Mouse (Mus musculus) embryonic facial prominence, embryonic 15.5 days (tissue): ENCODE results near the gene Sh3bgrl2. TPM values are rescaled to one million over a fixed set of nuclear protein-coding genes. Genes with fewer than 3 reads are reported as not detected.
"Not testable (repeated sequence)": the region's sequence is repeated elsewhere in the genome, so short reads cannot be mapped to it uniquely, and the experiment has no call there.

ENCODE experiments used
- ATAC-seq: fragments of 200-750 bp; cut with Nextera tagmentation; 2 replicates; pipeline ENCODE4 v1.8.0; 2017; ENCODE audit warnings: low read depth, moderate TSS enrichment; ENCODE audit not compliant: insufficient number of reproducible peaks, low FRiP score, low TSS enrichment
- H3K27ac ChIP-seq: fragments of 300-500 bp; sonication (generic); replicated peaks from 2 replicates; pipeline ENCODE4 v1.5.1; 2015; ENCODE audit warnings: mild to moderate bottlenecking, inconsistent platforms
- H3K27me3 ChIP-seq: fragments of 300-500 bp; sonication (generic); 2 replicates; pipeline ENCODE4 v1.6.1; 2015; ENCODE audit warnings: inconsistent platforms
- H3K36me3 ChIP-seq: fragments of 300-500 bp; sonication (generic); 2 replicates; pipeline ENCODE4 v1.6.1; 2015; ENCODE audit warnings: mild to moderate bottlenecking, inconsistent platforms
- H3K4me1 ChIP-seq: fragments of 300-500 bp; sonication (generic); 2 replicates; pipeline ENCODE4 v1.6.1; 2015; ENCODE audit warnings: inconsistent platforms
- H3K4me2 ChIP-seq: fragments of 300-500 bp; sonication (generic); replicated peaks from 2 replicates; pipeline ENCODE4 v1.6.1; 2015; ENCODE audit warnings: mild to moderate bottlenecking, inconsistent platforms
- H3K4me3 ChIP-seq: fragments of 300-500 bp; sonication (generic); replicated peaks from 2 replicates; pipeline ENCODE4 v1.5.1; 2015; ENCODE audit warnings: mild to moderate bottlenecking, inconsistent platforms
- H3K9ac ChIP-seq: fragments of 300-500 bp; sonication (generic); 2 replicates; pipeline ENCODE4 v1.6.1; 2015; ENCODE audit warnings: inconsistent platforms
- H3K9me3 ChIP-seq: fragments of 300-500 bp; sonication (generic); replicated peaks from 2 replicates; pipeline ENCODE4 v1.6.1; 2016; ENCODE audit warnings: inconsistent platforms
- WGBS: fragments of 180-500 bp; shearing (Covaris S2); methylation state at CpG from one replicate; pipeline ENCODE4 v1.1.7; 2015; 5-methylcytosine and 5-hydroxymethylcytosine counted together
- polyA plus RNA-seq: library from polyadenylated mRNA; unstranded; fragments of >200 nt; fragmentation: Nextera tagmentation; extraction: Ambion mirVana; gene quantifications from 2 replicates; pipeline ENCODE4 v1.2.1, GENCODE M21; 2015

The Sh3bgrl2 gene
- 18.4 and 22.8 TPM in 2 replicates for polyA plus RNA-seq

DNA sequence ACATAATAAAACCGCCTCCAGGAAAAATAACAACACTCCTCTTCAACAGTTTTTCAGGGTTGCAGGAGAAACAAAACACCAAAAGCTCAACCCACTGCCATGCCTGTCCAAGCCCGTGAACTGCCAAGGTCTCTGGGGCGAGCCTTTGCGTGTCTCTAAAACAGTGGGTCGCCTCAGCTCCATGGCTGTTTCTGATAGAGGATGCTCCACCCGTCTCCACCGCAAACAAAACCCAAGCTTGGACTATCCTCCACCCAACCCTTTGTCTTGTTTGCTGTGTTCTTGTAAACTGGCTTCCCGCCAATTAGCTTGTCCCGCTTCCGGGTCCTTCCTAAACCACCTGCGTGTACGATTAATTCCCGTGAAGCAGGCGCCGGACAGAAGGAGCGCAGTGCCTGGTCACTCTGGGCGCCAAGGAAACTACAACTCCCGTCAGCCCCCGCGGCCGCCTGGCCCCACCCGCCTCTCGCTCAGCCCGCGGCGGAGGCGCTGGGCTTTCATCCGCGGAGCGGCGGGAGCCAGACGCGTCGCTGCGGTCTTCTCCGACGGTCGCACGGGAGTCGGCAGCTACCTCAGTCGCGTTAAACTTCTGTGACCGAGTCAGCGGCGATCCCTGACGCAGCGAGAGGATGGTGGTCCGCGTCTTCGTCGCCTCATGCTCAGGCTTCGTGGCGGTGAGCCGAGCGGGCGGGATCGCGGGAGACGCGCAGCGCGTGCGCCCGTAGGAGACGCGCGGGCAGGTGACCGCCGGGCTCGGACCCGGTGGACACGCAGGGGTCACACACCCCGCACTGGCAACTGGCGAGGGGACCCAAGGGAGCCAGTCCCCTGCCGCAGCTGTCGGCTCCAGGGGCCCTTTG lies at the start of gene Sh3bgrl2:
TSS of gene Sh3bgrl2 (plus strand) at position 498 of the 860 bp plus-strand sequence.
- Histone ChIP-seq H3K9ac (peak within 1 kb of the TSS; percentile 49), H3K9me3 (no peaks in the 10 kb centered on the region), H3K36me3 (no peaks in the 10 kb centered on the region), H3K4me3 (peak within 1 kb of the TSS; percentile 72), H3K27me3 (no peaks in the 10 kb centered on the region), H3K27ac (no peak within 1 kb of the TSS), H3K4me1 (peaks cover 10% of the 10 kb centered on the region; the same call in 1 of the 2 replicates), H3K4me2 (peak within 1 kb of the TSS; percentile 77)
- WGBS: 2% methylated on average over 76 of the region's 76 CpGs
- peak; percentile 89 for ATAC-seq

GRCm38 (mm10) chr9:83519081-83519480 lies 29.0 kb upstream of the Sh3bgrl2 start:
- not testable (repeated sequence) for H3K4me2 ChIP-seq, H3K27ac ChIP-seq, H3K9ac ChIP-seq, H3K27me3 ChIP-seq, H3K36me3 ChIP-seq, H3K4me3 ChIP-seq, ATAC-seq, H3K4me1 ChIP-seq, H3K9me3 ChIP-seq
- 61% methylated on average over 5 of the region's 5 CpGs for WGBS

DNA sequence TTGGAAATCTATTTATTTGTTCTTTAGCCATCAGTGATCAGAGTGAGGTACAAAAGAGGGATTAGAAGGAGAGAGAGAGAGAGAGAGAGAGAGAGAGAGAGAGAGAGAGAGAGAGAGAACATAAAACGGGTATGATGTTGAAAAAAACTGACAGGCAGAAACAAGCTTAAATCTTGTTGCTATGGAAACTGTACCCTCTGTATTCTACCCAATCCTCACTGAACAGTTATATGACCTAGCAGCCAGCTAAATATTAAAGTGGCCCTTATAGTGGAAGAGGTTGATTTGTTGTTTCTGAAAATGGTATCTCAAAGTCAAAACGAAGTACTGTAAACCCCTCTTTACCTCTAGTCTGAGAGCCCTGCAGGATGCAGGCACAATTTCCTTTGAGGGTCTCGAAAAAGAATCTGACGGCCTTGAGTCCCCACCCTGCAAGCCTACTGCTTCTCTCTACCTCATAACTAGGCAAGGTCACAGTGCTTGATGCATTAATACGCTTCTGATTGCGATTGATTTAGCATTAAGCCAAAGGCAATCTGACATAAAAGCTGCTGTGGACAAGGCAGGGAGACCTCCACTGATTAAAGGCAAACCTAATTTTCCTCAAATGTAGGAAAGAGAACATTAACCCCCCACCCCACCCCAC lies 28.5 kb upstream of the Sh3bgrl2 start:
- Histone ChIP-seq H3K9ac (no peak overlapping the region), H3K4me1 (no peaks in the 10 kb centered on the region), H3K36me3 (no peaks in the 10 kb centered on the region), H3K27ac (no peak overlapping the region), H3K4me3 (no peak overlapping the region), H3K4me2 (no peak overlapping the region), H3K27me3 (no peaks in the 10 kb centered on the region), H3K9me3 (no peaks in the 10 kb centered on the region)
- ATAC-seq: no peak
- WGBS: 47% methylated on average over 6 of the region's 6 CpGs

- H3K4me3 ChIP-seq: no peak overlapping the region
- H3K9me3 ChIP-seq: no peaks in the 10 kb centered on the region
- no peak overlapping the region for H3K9ac ChIP-seq
- ATAC-seq: no peak
- H3K27me3 ChIP-seq: no peaks in the 10 kb centered on the region
- H3K4me2 ChIP-seq: no peak overlapping the region
- 75% methylated on average over 7 of the region's 7 CpGs for WGBS
- no peaks in the 10 kb centered on the region for H3K4me1 ChIP-seq
- H3K36me3 ChIP-seq: no peaks in the 10 kb centered on the region
- no peak overlapping the region for H3K27ac ChIP-seq
Measured at GRCm38 (mm10) chr9:83527341-83528060, 20.6 kb upstream of the Sh3bgrl2 start.

DNA sequence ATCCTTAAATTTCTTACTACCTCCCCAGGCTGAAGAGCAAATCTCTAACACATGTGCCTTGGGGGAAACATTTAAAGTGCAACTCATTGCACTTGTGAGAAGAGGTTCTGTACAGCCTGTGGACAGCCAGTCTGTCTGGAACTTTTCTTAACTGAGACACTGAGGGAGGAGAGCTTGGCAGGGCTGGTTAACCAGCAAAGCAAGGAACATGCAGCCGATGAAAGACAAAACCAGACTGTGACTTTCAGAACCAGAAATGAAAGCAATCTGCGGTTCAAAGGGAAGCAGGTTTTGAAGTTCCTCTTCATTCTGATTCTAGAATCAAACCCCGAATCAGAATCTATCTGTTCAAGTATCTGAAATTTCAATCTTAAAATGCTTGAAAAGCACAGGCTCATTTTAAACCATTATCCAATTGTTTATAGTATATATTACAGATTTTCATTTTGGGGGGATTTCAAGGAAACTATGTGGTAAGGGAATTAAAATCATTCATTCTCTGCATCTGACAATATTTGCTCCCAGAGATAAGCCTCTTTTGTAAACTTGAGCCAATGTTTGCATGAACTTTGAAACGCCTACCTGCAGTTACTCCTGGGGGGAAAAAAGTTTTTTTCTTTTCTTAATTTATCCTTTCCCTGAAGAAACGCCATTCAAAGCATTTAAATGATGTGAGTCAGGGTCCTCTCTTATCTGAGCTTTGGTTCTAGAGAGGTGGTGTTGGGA lies 14.9 kb upstream of the Sh3bgrl2 start:
- 42% methylated on average over 5 of the region's 5 CpGs for WGBS
- no peak overlapping the region for H3K4me2 ChIP-seq
- ATAC-seq: no peak

GRCm38 (mm10) chr9:83536959-83537358 lies 11.2 kb upstream of the Sh3bgrl2 start:
- no peak overlapping the region for H3K9ac ChIP-seq
- no peak overlapping the region for H3K4me2 ChIP-seq
- H3K9me3 ChIP-seq: no peaks in the 10 kb centered on the region
- WGBS: 94% methylated on average over 4 of the region's 4 CpGs
- ATAC-seq: no peak
- no peaks in the 10 kb centered on the region for H3K4me1 ChIP-seq
- H3K27ac ChIP-seq: no peak overlapping the region
- H3K4me3 ChIP-seq: no peak overlapping the region
- H3K36me3 ChIP-seq: no peaks in the 10 kb centered on the region
- H3K27me3 ChIP-seq: no peaks in the 10 kb centered on the region

More for the DNA sequence above, 14.9 kb upstream of the Sh3bgrl2 start:
- H3K4me1 ChIP-seq: no peaks in the 10 kb centered on the region
- no peaks in the 10 kb centered on the region for H3K9me3 ChIP-seq
- no peaks in the 10 kb centered on the region for H3K27me3 ChIP-seq
- no peak overlapping the region for H3K9ac ChIP-seq
- no peak overlapping the region for H3K4me3 ChIP-seq
- no peaks in the 10 kb centered on the region for H3K36me3 ChIP-seq
- H3K27ac ChIP-seq: no peak overlapping the region

GRCm38 (mm10) chr9:83537510-83537909 lies 10.6 kb upstream of the Sh3bgrl2 start:
- H3K27ac ChIP-seq: no peak overlapping the region
- H3K36me3 ChIP-seq: no peaks in the 10 kb centered on the region
- no peak overlapping the region for H3K4me2 ChIP-seq
- no peaks in the 10 kb centered on the region for H3K9me3 ChIP-seq
- no peak overlapping the region for H3K9ac ChIP-seq
- no peak overlapping the region for H3K4me3 ChIP-seq
- no peaks in the 10 kb centered on the region for H3K4me1 ChIP-seq
- ATAC-seq: no peak
- H3K27me3 ChIP-seq: no peaks in the 10 kb centered on the region
- WGBS: 21% methylated on average over 2 of the region's 2 CpGs

DNA sequence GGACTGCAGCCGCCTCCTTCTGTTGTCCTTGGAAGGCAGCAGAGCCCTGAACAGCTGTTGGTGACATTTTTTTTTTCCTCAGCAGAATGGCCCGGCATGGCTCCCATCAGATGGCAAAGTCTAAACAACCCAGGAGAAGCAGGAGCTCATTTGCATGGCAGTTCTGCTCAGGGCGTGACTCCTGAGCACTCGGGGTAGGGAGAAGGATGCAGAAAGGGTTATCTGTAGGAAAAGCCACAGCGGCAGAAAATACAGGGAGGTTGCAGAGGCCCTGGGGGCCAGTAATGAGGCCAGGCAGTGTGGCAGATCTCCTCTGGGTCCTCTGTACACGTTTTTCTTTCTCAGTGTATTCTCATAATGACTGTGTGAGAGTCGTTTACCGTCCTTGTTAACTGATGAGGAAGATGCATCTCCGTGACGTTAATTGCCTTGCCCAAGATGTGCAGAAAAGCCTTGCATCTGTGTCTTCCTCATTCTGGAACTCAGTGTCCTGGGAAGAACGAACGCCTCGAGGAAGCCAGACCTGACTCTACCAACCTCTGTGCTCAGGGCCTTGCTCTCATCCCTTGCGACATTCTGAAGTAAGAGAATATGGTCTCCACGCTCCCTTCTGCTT lies 10.1 kb upstream of the Sh3bgrl2 start:
- 48% methylated on average over 15 of the region's 15 CpGs for WGBS
- Histone ChIP-seq H3K9me3 (no peaks in the 10 kb centered on the region), H3K4me1 (no peaks in the 10 kb centered on the region), H3K27me3 (no peaks in the 10 kb centered on the region), H3K9ac (no peak overlapping the region), H3K36me3 (no peaks in the 10 kb centered on the region), H3K4me2 (no peak overlapping the region), H3K27ac (no peak overlapping the region), H3K4me3 (no peak overlapping the region)
- no peak for ATAC-seq

- no peak overlapping the region for H3K9ac ChIP-seq
- no peaks in the 10 kb centered on the region for H3K36me3 ChIP-seq
- H3K4me3 ChIP-seq: no peak overlapping the region
- H3K27me3 ChIP-seq: no peaks in the 10 kb centered on the region
- no peaks in the 10 kb centered on the region for H3K4me1 ChIP-seq
- no peak for ATAC-seq
- H3K27ac ChIP-seq: no peak overlapping the region
- H3K4me2 ChIP-seq: no peak overlapping the region
- 62% methylated on average over 14 of the region's 14 CpGs for WGBS
- H3K9me3 ChIP-seq: no peaks in the 10 kb centered on the region
Measured at GRCm38 (mm10) chr9:83539809-83540491, 8.2 kb upstream of the Sh3bgrl2 start.

DNA sequence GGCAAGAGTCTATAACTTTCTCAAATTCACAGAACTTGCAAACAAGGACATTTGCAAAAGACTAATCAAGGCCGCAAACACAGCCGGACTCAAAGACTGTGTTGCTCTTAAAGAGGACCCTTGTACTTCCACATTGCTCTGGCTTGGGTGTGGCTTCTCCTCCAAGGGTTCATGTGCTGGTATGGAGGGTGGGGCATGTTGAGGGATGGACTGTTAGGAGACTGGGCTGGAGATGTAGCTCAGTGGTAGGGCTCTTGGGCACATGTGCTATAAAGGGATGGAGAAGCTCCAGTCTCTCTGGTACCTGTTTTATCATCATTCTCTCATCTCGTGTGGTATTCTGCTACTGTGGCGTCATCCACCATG lies 7.7 kb upstream of the Sh3bgrl2 start:
- 91% methylated on average over 4 of the region's 4 CpGs for WGBS
- Histone ChIP-seq H3K9ac (no peak overlapping the region), H3K4me2 (no peak overlapping the region), H3K4me1 (no peaks in the 10 kb centered on the region), H3K27me3 (no peaks in the 10 kb centered on the region), H3K9me3 (no peaks in the 10 kb centered on the region), H3K4me3 (no peak overlapping the region), H3K36me3 (no peaks in the 10 kb centered on the region), H3K27ac (no peak overlapping the region)
- ATAC-seq: no peak
